Comparison of ENCODE assay signal across 8 mouse cellular contexts in the genomic region with DNA sequence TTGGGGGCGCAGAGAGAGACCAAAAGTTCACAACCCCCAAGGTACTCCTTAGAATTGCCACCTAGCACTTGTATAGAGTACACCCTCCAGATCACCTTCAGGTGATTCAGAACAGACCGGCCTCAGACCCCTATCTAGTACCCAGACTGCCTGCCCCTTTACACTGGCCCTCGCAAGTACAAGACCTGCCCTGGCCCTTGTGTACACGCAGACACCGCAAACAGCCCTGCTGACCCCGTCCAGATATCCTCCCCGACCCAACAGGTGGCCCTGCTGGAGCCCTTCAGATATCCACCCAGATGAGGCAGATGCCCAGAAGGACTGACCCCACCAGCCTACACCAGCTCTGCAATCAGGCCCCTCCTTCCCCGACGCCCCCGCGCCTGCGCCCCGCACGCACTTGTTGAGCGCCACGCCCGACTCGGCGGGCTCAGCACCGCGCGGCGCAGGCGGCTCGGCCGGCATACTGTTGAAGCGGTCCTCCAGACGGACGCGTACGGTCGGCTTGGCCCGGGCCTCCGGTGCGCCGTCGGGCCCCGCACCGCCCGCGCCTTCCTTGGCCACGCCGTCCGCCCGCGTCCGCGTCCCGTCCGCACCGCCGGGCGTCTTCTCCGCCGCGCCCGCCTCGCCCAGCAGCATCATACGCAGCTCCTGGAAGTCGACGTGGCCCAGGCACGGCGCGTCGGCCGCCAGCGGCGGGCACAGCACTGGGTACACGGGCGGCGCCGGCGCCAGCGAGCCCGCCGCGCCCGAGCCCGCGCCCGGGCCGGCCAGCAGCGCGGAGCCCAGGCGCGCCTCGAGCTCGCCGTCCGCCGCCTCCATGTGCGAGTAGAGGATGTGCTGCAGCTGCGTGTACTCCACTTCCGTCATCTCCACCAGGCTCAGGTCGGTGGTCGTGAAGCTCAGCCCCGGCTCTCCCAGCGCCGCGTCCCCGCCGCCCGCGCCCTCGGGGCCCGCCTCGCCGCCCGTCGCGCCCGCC. TPM values are rescaled to one million over a fixed set of nuclear protein-coding genes. Genes with fewer than 3 reads are reported as not detected.
DNase-seq lines count a peak whose midpoint lies in the region; ATAC-seq lines count a peak whose summit lies in the region.

No protein-coding gene starts in this region.

- 4% methylated on average over 106 of the region's 112 CpGs for WGBS in liver, embryonic 11.5 days
- 2% methylated on average over 112 of the region's 112 CpGs for WGBS in forebrain, embryonic 10.5 days
- 3% methylated on average over 106 of the region's 112 CpGs for WGBS in limb, embryonic 12.5 days
- 3% methylated on average over 107 of the region's 112 CpGs for WGBS in neural tube, embryonic 15.5 days

- DNase-seq in liver, embryonic 11.5 days (ENCODE audit: low spot score): no peak
- no peak for DNase-seq in liver
- no peak for DNase-seq in forebrain, embryonic 10.5 days (ENCODE audit: extremely low spot score, low spot score)
- DNase-seq in layer of hippocampus, adult 8-10 months (ENCODE audit: low spot score in 2 of 2): no peak
- no peak for DNase-seq in frontal cortex, adult 2 months (ENCODE audit: extremely low spot score in 1 of 2, low spot score in 1 of 2)
- DNase-seq in ovary, postnatal 14 days (ENCODE audit: low spot score): no peak

- no peaks in the 10 kb centered on the region for H3K4me1 ChIP-seq in liver, embryonic 11.5 days (replicated peaks; ENCODE audit: control insufficient read depth, insufficient read depth, low read length)
- peaks cover 6% of the 10 kb centered on the region for H3K4me1 ChIP-seq in forebrain, embryonic 10.5 days
- H3K4me1 ChIP-seq in limb, embryonic 12.5 days (replicated peaks): no peaks in the 10 kb centered on the region
- peaks cover 10% of the 10 kb centered on the region for H3K4me1 ChIP-seq in neural tube, embryonic 15.5 days

- ATAC-seq in liver, embryonic 11.5 days (replicated peaks; ENCODE audit: low FRiP score): peak; percentile 36; the same call in 1 of the 2 replicates
- no peak for ATAC-seq in limb, embryonic 12.5 days (ENCODE audit: insufficient number of reproducible peaks, insufficient read depth, low FRiP score, low TSS enrichment, low read depth)
- ATAC-seq in neural tube, embryonic 15.5 days (ENCODE audit: low FRiP score): peak; percentile 63; the same call in 1 of the 2 replicates

- H3K4me2 ChIP-seq in liver, embryonic 11.5 days: peak overlapping the region; percentile 45
- H3K4me2 ChIP-seq in limb, embryonic 12.5 days: peak overlapping the region; percentile 55
- peak overlapping the region; percentile 57 for H3K4me2 ChIP-seq in neural tube, embryonic 15.5 days

- H3K27me3 ChIP-seq in liver, embryonic 11.5 days (replicated peaks; ENCODE audit: control insufficient read depth, insufficient read depth, low read length): peaks cover 45% of the 10 kb centered on the region
- peaks cover 48% of the 10 kb centered on the region for H3K27me3 ChIP-seq in forebrain, embryonic 10.5 days (ENCODE audit: poor library complexity, severe bottlenecking)
- peaks cover 57% of the 10 kb centered on the region for H3K27me3 ChIP-seq in limb, embryonic 12.5 days
- H3K27me3 ChIP-seq in neural tube, embryonic 15.5 days (replicated peaks): peaks cover 43% of the 10 kb centered on the region

- peaks cover 14% of the 10 kb centered on the region for H3K9me3 ChIP-seq in liver, embryonic 11.5 days (ENCODE audit: control insufficient read depth, low read length)
- H3K9me3 ChIP-seq in forebrain, embryonic 10.5 days: peaks cover 22% of the 10 kb centered on the region
- H3K9me3 ChIP-seq in limb, embryonic 12.5 days: peaks cover 22% of the 10 kb centered on the region
- peaks cover 14% of the 10 kb centered on the region for H3K9me3 ChIP-seq in neural tube, embryonic 15.5 days (replicated peaks)

- no peak overlapping the region for H3K27ac ChIP-seq in liver, embryonic 11.5 days (ENCODE audit: low read depth, low read length)
- no peak overlapping the region; the same call in 1 of the 2 replicates for H3K27ac ChIP-seq in forebrain, embryonic 10.5 days
- H3K27ac ChIP-seq in limb, embryonic 12.5 days: no peak overlapping the region
- H3K27ac ChIP-seq in neural tube, embryonic 15.5 days (replicated peaks): no peak overlapping the region

- H3K4me3 ChIP-seq in liver, embryonic 11.5 days (ENCODE audit: low read depth, low read length): peak overlapping the region; percentile 38
- peak overlapping the region; percentile 46 for H3K4me3 ChIP-seq in forebrain, embryonic 10.5 days
- peak overlapping the region; percentile 42 for H3K4me3 ChIP-seq in limb, embryonic 12.5 days (replicated peaks)
- H3K4me3 ChIP-seq in neural tube, embryonic 15.5 days (replicated peaks): peak overlapping the region; percentile 42

- H3K9ac ChIP-seq in liver, embryonic 11.5 days (ENCODE audit: low read depth, low read length): no peak overlapping the region
- no peak overlapping the region; the same call in 1 of the 2 replicates for H3K9ac ChIP-seq in limb, embryonic 12.5 days (replicated peaks)
- no peak overlapping the region for H3K9ac ChIP-seq in neural tube, embryonic 15.5 days (replicated peaks)

- H3K36me3 ChIP-seq in liver, embryonic 11.5 days (ENCODE audit: control insufficient read depth, insufficient read depth, low read length): no peaks in the 10 kb centered on the region
- H3K36me3 ChIP-seq in forebrain, embryonic 10.5 days (replicated peaks): no peaks in the 10 kb centered on the region
- no peaks in the 10 kb centered on the region for H3K36me3 ChIP-seq in limb, embryonic 12.5 days
- no peaks in the 10 kb centered on the region; the same call in 1 of the 2 replicates for H3K36me3 ChIP-seq in neural tube, embryonic 15.5 days

RNA-seq across cellular contexts. Expression of a gene that starts 0.6 kb away (rescaled TPM):
- 0.15 and 0.29 TPM in 2 replicates for polyA plus RNA-seq in liver, embryonic 11.5 days (2014; fragmentation: Nextera tagmentation; extraction: Ambion mirVana)
- 0.20 and 0.30 TPM in 2 replicates for polyA plus RNA-seq in forebrain, embryonic 10.5 days (2016; fragmentation: Nextera tagmentation; extraction: Ambion mirVana)
- 0.30 and 0.47 TPM in 2 replicates for polyA plus RNA-seq in limb, embryonic 12.5 days (2016; fragmentation: Nextera tagmentation; extraction: Ambion mirVana)
- 0.37 and 0.77 TPM in 2 replicates for polyA plus RNA-seq in neural tube, embryonic 15.5 days (2015; fragmentation: Nextera tagmentation; extraction: Ambion mirVana)
- under 1 TPM; 0.20 to 0.45 (median 0.28) TPM for total RNA-seq in layer of hippocampus, adult 8-10 months (2022)
- 0.86 and 0.92 TPM in 2 replicates for polyA plus RNA-seq in frontal cortex, adult 2 months (2012; rRNA removed)

RNA-seq across cellular contexts. Expression of a gene that starts 44.3 kb away (rescaled TPM):
- polyA plus RNA-seq in liver, embryonic 11.5 days (2014; fragmentation: Nextera tagmentation; extraction: Ambion mirVana): 2.6 and 3.4 TPM in 2 replicates
- polyA plus RNA-seq in forebrain, embryonic 10.5 days (2016; fragmentation: Nextera tagmentation; extraction: Ambion mirVana): 3.6 and 3.7 TPM in 2 replicates
- 196 and 224 TPM in 2 replicates for polyA plus RNA-seq in limb, embryonic 12.5 days (2016; fragmentation: Nextera tagmentation; extraction: Ambion mirVana)
- polyA plus RNA-seq in neural tube, embryonic 15.5 days (2015; fragmentation: Nextera tagmentation; extraction: Ambion mirVana): 62.1 and 90.3 TPM in 2 replicates
- total RNA-seq in layer of hippocampus, adult 8-10 months (2022): 10 to 100 TPM in 2 of 4 experiments, 1 to 10 TPM in 2; 7.5 to 11.2 (median 9.4) TPM
- polyA plus RNA-seq in frontal cortex, adult 2 months (2012; rRNA removed): 14.5 and 17.7 TPM in 2 replicates

RNA-seq across cellular contexts. Expression of a gene that starts 52.8 kb away (rescaled TPM):
- 50.7 and 53.4 TPM in 2 replicates for polyA plus RNA-seq in liver, embryonic 11.5 days (2014; fragmentation: Nextera tagmentation; extraction: Ambion mirVana)
- polyA plus RNA-seq in forebrain, embryonic 10.5 days (2016; fragmentation: Nextera tagmentation; extraction: Ambion mirVana): 103 and 104 TPM in 2 replicates
- polyA plus RNA-seq in limb, embryonic 12.5 days (2016; fragmentation: Nextera tagmentation; extraction: Ambion mirVana): 93.0 and 96.7 TPM in 2 replicates
- 81.0 and 90.0 TPM in 2 replicates for polyA plus RNA-seq in neural tube, embryonic 15.5 days (2015; fragmentation: Nextera tagmentation; extraction: Ambion mirVana)
- total RNA-seq in layer of hippocampus, adult 8-10 months (2022): 10 to 100 TPM; 31.4 to 40.8 (median 36.4) TPM
- 49.0 and 57.0 TPM in 2 replicates for polyA plus RNA-seq in frontal cortex, adult 2 months (2012; rRNA removed)
